Mouse (Mus musculus) liver, embryonic 14.5 days (tissue): ENCODE data around the gene Msln.

Experiments used
- CTCF ChIP-seq: IDR thresholded peaks from 2 replicates; pipeline ENCODE4 v1.5.1; 2016; ENCODE audit warnings: antibody characterized with exemption, low read depth, control low read depth
- EP300 ChIP-seq: IDR thresholded peaks from 2 replicates; pipeline ENCODE4 v1.6.1; 2016; ENCODE audit warnings: antibody characterized with exemption, low read depth

DNA sequence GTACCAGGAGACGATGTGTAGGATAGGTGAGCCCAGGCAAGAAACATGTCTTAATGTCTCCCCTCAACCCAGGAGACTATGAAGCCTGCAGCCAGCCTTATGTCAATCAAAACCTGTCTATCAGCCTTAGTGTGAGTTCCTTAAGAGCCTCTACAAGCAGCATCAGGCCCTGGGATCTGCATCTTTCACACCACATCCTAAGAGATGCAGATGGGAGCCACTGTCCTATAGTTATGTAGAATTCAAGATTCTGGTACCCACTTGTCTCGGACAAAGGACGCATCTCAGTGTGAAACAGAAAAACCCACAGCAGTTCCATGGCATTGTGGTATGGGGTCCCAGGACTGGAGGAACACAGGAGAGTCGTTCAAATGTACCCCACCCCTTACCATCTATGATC lies 908 bp upstream of the Msln start:
- TF ChIP-seq CTCF, result no peak
- no peak for TF ChIP-seq EP300
